Mouse (Mus musculus) MEL (cell line): ENCODE results near the gene Rsrp1.

Experiments used
- CHD2 ChIP-seq: IDR thresholded peaks from 2 replicates; pipeline ENCODE4 v1.6.1; 2011; ENCODE audit warnings: low read length, improper control_type of control experiment
- CTCF ChIP-seq, 3 experiments: IDR thresholded peaks in 2 of 3; conservative IDR thresholded peaks in 1 of 3; 2 replicates each; pipeline ENCODE4 v1.5.1; 2011 to 2012; ENCODE audit warnings: low read length in 3 of 3, low read depth in 2 of 3, mild to moderate bottlenecking in 2 of 3, improper control_type of control experiment in 1 of 3, inconsistent platforms in 1 of 3, mixed read lengths in 1 of 3, moderate library complexity in 1 of 3; ENCODE audit not compliant: control insufficient read depth in 1 of 3, insufficient read depth in 1 of 3, poor library complexity in 1 of 3, severe bottlenecking in 1 of 3
- ELF1 ChIP-seq: IDR thresholded peaks from 2 replicates; pipeline ENCODE4 v1.6.1; 2014; ENCODE audit warnings: low read depth, mild to moderate bottlenecking, inconsistent platforms, low read length, improper control_type of control experiment, moderate library complexity
- EP300 ChIP-seq, 2 experiments: IDR thresholded peaks; 2 replicates each; pipeline ENCODE4 v1.6.1; 2011; ENCODE audit warnings: improper control_type of control experiment in 2 of 2, low read length in 2 of 2, low read depth in 1 of 2, mild to moderate bottlenecking in 1 of 2
- GATA1 ChIP-seq: IDR thresholded peaks from 2 replicates; pipeline ENCODE4 v1.6.1; 2011; ENCODE audit warnings: low read depth, low read length, improper control_type of control experiment
- MAX ChIP-seq: IDR thresholded peaks from 2 replicates; pipeline ENCODE4 v1.6.1; 2011; ENCODE audit warnings: low read length, improper control_type of control experiment
- MXI1 ChIP-seq: IDR thresholded peaks from 2 replicates; pipeline ENCODE4 v1.6.1; 2011; ENCODE audit warnings: mild to moderate bottlenecking, low read depth, low read length, improper control_type of control experiment
- NELFE ChIP-seq: IDR thresholded peaks from 2 replicates; pipeline ENCODE4 v1.6.1; 2011; ENCODE audit warnings: low read depth, low read length, improper control_type of control experiment
- POLR2A ChIP-seq, 2 experiments: IDR thresholded peaks; 2 replicates each; pipeline ENCODE4 v1.6.1; 2011 to 2012; ENCODE audit warnings: low read length in 2 of 2, mild to moderate bottlenecking in 2 of 2, control low read depth in 1 of 2, improper control_type of control experiment in 1 of 2, low read depth in 1 of 2, moderate library complexity in 1 of 2; ENCODE audit not compliant: control insufficient read depth in 1 of 2, insufficient read depth in 1 of 2, poor library complexity in 1 of 2
- POLR2AphosphoS5 ChIP-seq: IDR thresholded peaks from 2 replicates; pipeline ENCODE4 v1.6.1; 2012; ENCODE audit warnings: low read depth, borderline replicate concordance, mild to moderate bottlenecking, inconsistent platforms, low read length, moderate library complexity, mixed read lengths
- SIN3A ChIP-seq: IDR thresholded peaks from 2 replicates; pipeline ENCODE4 v1.6.1; 2012; ENCODE audit warnings: low read length, improper control_type of control experiment, inconsistent platforms
- UBTF ChIP-seq: IDR thresholded peaks from 2 replicates; pipeline ENCODE4 v1.6.1; 2012; ENCODE audit warnings: low read depth, mild to moderate bottlenecking, inconsistent platforms, low read length, improper control_type of control experiment, moderate library complexity, borderline replicate concordance; ENCODE audit not compliant: insufficient read depth
- ZMIZ1 ChIP-seq: IDR thresholded peaks from 2 replicates; pipeline ENCODE4 v1.6.1; 2012; ENCODE audit warnings: low read depth, mild to moderate bottlenecking, inconsistent platforms, low read length, improper control_type of control experiment, moderate library complexity

- TF ChIP-seq UBTF (no peak), MAX (0 out of 2 replicates have a peak, but pooled peaks have one; percentile 55), CHD2 (no peak), GATA1 (no peak), EP300 (IDR thresholded peaks at IDR 0.05; ENCODE audit: low read depth in 1 of 2, low read length in 2 of 2) (no peak), CTCF (IDR thresholded peaks at IDR 0.05 in 2 of 3, conservative IDR thresholded peaks at IDR 0.05 in 1 of 3; ENCODE audit: control insufficient read depth in 1 of 3, insufficient read depth in 1 of 3, low read depth in 2 of 3, low read length in 3 of 3, poor library complexity in 1 of 3, severe bottlenecking in 1 of 3) (peak; percentile 76 to 90 (median 85)), POLR2A (IDR thresholded peaks at IDR 0.05; ENCODE audit: control insufficient read depth in 1 of 2, insufficient read depth in 1 of 2, low read depth in 1 of 2, low read length in 2 of 2, poor library complexity in 1 of 2) (no peak), NELFE (no peak), SIN3A (peak; percentile 15; the same call in 1 of the 2 replicates), MXI1 (peak; percentile 83), ZMIZ1 (no peak), ELF1 (no peak), POLR2AphosphoS5 (no peak)
Observed at GRCm38 (mm10) chr4:134913413-134913812, 10.0 kb upstream of the Rsrp1 start.
